Mouse (Mus musculus) C2C12 (cell line): ENCODE data around the gene Ptgdr2.
A peak's percentile ranks its signal among the peaks of the same experiment; 100 is the strongest.

ENCODE experiments used
- CEBPB ChIP-seq: IDR thresholded peaks from one replicate; pipeline ENCODE4 v1.6.1; 2011; ENCODE audit warnings: low read depth, mild to moderate bottlenecking, control low read depth, moderate library complexity
- CTCF ChIP-seq: IDR thresholded peaks from one replicate; pipeline ENCODE4 v1.5.1; 2011; ENCODE audit not compliant: control insufficient read depth, insufficient read depth, insufficient read length
- FOSL1 ChIP-seq: IDR thresholded peaks from one replicate; pipeline ENCODE4 v1.8.0; 2011; ENCODE audit warnings: mild to moderate bottlenecking, low read length; ENCODE audit not compliant: poor library complexity, insufficient read depth, severe bottlenecking
- MAX ChIP-seq: IDR thresholded peaks from one replicate; pipeline ENCODE4 v1.6.1; 2011; ENCODE audit warnings: mild to moderate bottlenecking, control low read depth
- MYOD1 ChIP-seq: IDR thresholded peaks from one replicate; pipeline ENCODE4 v1.6.1; 2011; ENCODE audit warnings: low read depth; ENCODE audit not compliant: control insufficient read depth, insufficient read length
- MYOG ChIP-seq: IDR thresholded peaks from one replicate; pipeline ENCODE4 v1.6.1; 2011; ENCODE audit not compliant: control insufficient read depth, insufficient read length; ENCODE audit errors: extremely low read depth
- USF1 ChIP-seq: IDR thresholded peaks from one replicate; pipeline ENCODE4 v1.6.1; 2011; ENCODE audit warnings: low read depth, mild to moderate bottlenecking, control low read depth, moderate library complexity

- TF ChIP-seq MAX (no peak), CTCF (no peak), CEBPB (no peak), MYOD1 (no peak), USF1 (peak; percentile 72), MYOG (no peak), FOSL1 (no peak)
These were observed 38.2 kb downstream of the Ptgdr2 start for GRCm38 (mm10) chr19:10975187-10975586.
